Comparison of ENCODE assay signal across 9 mouse cellular contexts in genomic region chr6:125312581-125313355, GRCm38 (mm10). TPM values are rescaled to one million over a fixed set of nuclear protein-coding genes. Genes with fewer than 3 reads are reported as not detected.
A peak's percentile ranks its signal among the peaks of the same experiment; 100 is the strongest.
DNase-seq lines count a peak whose midpoint lies in the region; ATAC-seq lines count a peak whose summit lies in the region.
"Had no signal": no experiment of that assay in that cellular context is flagged by ENCODE, and none has a peak within 500 bp of the region (broad histone marks: within the 10 kb centered on the region; RNA-seq: fewer than 3 reads in every experiment).

No protein-coding gene starts in this region.

- H3K4me2 ChIP-seq in intestine, embryonic 15.5 days (replicated peaks), result peak overlapping the region; percentile 68

- ATAC-seq in intestine, embryonic 15.5 days, result no peak

- 52% methylated on average over 22 of the region's 22 CpGs for WGBS in heart, embryonic 10.5 days
- 68% methylated on average over 22 of the region's 22 CpGs for WGBS in embryonic facial prominence, embryonic 10.5 days
- 46% methylated on average over 22 of the region's 22 CpGs for WGBS in intestine, embryonic 15.5 days

- intact Hi-C loops in gastrocnemius, postnatal 36 days (cut with DNase I), result no loop called here

- peaks cover 34% of the 10 kb centered on the region; the same call in 1 of the 2 replicates for H3K36me3 ChIP-seq in heart, embryonic 10.5 days
- peaks cover 14% of the 10 kb centered on the region for H3K36me3 ChIP-seq in embryonic facial prominence, embryonic 10.5 days (replicated peaks)
- H3K36me3 ChIP-seq in intestine, embryonic 15.5 days, result peaks cover 4% of the 10 kb centered on the region; the same call in 1 of the 2 replicates
- H3K36me3 ChIP-seq: G1E had no signal

- peak overlapping the region; percentile 78 for H3K4me3 ChIP-seq in heart, embryonic 10.5 days
- peak overlapping the region; percentile 64 for H3K4me3 ChIP-seq in embryonic facial prominence, embryonic 10.5 days
- H3K4me3 ChIP-seq in intestine, embryonic 15.5 days (replicated peaks), result peak overlapping the region; percentile 62

- peaks cover 43% of the 10 kb centered on the region for H3K4me1 ChIP-seq in heart, embryonic 10.5 days
- H3K4me1 ChIP-seq in embryonic facial prominence, embryonic 10.5 days, result peaks cover 52% of the 10 kb centered on the region
- peaks cover 25% of the 10 kb centered on the region for H3K4me1 ChIP-seq in intestine, embryonic 15.5 days (replicated peaks)

- peaks cover 11% of the 10 kb centered on the region; the same call in 1 of the 2 replicates for H3K27me3 ChIP-seq in heart, embryonic 10.5 days (ENCODE audit: insufficient read depth, poor library complexity, severe bottlenecking)
- H3K27me3 ChIP-seq in embryonic facial prominence, embryonic 10.5 days (replicated peaks; ENCODE audit: low read depth, poor library complexity, severe bottlenecking), result peaks cover 39% of the 10 kb centered on the region
- no peaks in the 10 kb centered on the region for H3K27me3 ChIP-seq in intestine, embryonic 15.5 days (replicated peaks)

- no peak for DNase-seq in heart, embryonic 10.5 days (ENCODE audit: low spot score)
- DNase-seq in heart, postnatal 4 days, result no peak
- no peak for DNase-seq in embryonic facial prominence, embryonic 10.5 days (ENCODE audit: low spot score)
- peak; percentile 53 for DNase-seq in lung, postnatal 10 days
- DNase-seq in right cerebral cortex, postnatal 25 days, result no peak
- no peak for DNase-seq in ovary, postnatal 10 days (ENCODE audit: low spot score)
- DNase-seq in gastrocnemius, postnatal 36 days, result no peak

- peak overlapping the region; percentile 98 for H3K27ac ChIP-seq in heart, embryonic 10.5 days
- peak overlapping the region; percentile 93 for H3K27ac ChIP-seq in embryonic facial prominence, embryonic 10.5 days (replicated peaks)
- peak overlapping the region; percentile 65 for H3K27ac ChIP-seq in intestine, embryonic 15.5 days

- H3K9me3 ChIP-seq in heart, embryonic 10.5 days, result no peaks in the 10 kb centered on the region
- H3K9me3 ChIP-seq in embryonic facial prominence, embryonic 10.5 days, result no peaks in the 10 kb centered on the region
- no peaks in the 10 kb centered on the region for H3K9me3 ChIP-seq in intestine, embryonic 15.5 days

- H3K9ac ChIP-seq in intestine, embryonic 15.5 days, result peak overlapping the region; percentile 76

RNA-seq across cellular contexts. Expression of gene Ltbr, which starts 0.9 kb away (rescaled TPM):
- polyA plus RNA-seq in heart, embryonic 10.5 days (2016; fragmentation: Nextera tagmentation; extraction: Ambion mirVana), result 37.8 and 40.4 TPM in 2 replicates
- total RNA-seq in heart, postnatal 4 days (2021), result 10 to 100 TPM; 49.2 to 53.7 TPM
- polyA plus RNA-seq in embryonic facial prominence, embryonic 10.5 days (2016; fragmentation: Nextera tagmentation; extraction: Ambion mirVana), result 26.9 and 28.8 TPM in 2 replicates
- polyA plus RNA-seq in intestine, embryonic 15.5 days (2015; fragmentation: Nextera tagmentation; extraction: Ambion mirVana), result 78.6 and 83.8 TPM in 2 replicates
- 10 to 100 TPM; 20.3 to 21.7 TPM for total RNA-seq in gastrocnemius, postnatal 36 days (2021)
- total RNA-seq: G1E had no signal
- polyA plus RNA-seq: G1E had no signal

RNA-seq across cellular contexts. Expression of gene Scnn1a, which starts 7.7 kb away (rescaled TPM):
- 0.65 and 0.98 TPM in 2 replicates for polyA plus RNA-seq in heart, embryonic 10.5 days (2016; fragmentation: Nextera tagmentation; extraction: Ambion mirVana)
- 1 to 10 TPM in 1 of 2 experiments, under 1 TPM in 1; 0.83 to 1.1 TPM for total RNA-seq in heart, postnatal 4 days (2021)
- polyA plus RNA-seq in embryonic facial prominence, embryonic 10.5 days (2016; fragmentation: Nextera tagmentation; extraction: Ambion mirVana), result 0.57 and 0.87 TPM in 2 replicates
- polyA plus RNA-seq in intestine, embryonic 15.5 days (2015; fragmentation: Nextera tagmentation; extraction: Ambion mirVana), result 2.6 and 3.3 TPM in 2 replicates
- under 1 TPM; 0.15 to 0.36 TPM for total RNA-seq in gastrocnemius, postnatal 36 days (2021)
- polyA plus RNA-seq: G1E had no signal

RNA-seq across cellular contexts. Expression of gene Tuba3a, which starts 26.9 kb away (rescaled TPM):
- polyA plus RNA-seq in heart, embryonic 10.5 days (2016; fragmentation: Nextera tagmentation; extraction: Ambion mirVana), result 0.09 TPM in 1 of 2 replicates, not detected in the other
- not detected for total RNA-seq in heart, postnatal 4 days (2021)
- polyA plus RNA-seq in embryonic facial prominence, embryonic 10.5 days (2016; fragmentation: Nextera tagmentation; extraction: Ambion mirVana), result 0.16 and 0.19 TPM in 2 replicates
- polyA plus RNA-seq in intestine, embryonic 15.5 days (2015; fragmentation: Nextera tagmentation; extraction: Ambion mirVana), result 0.14 TPM in 1 of 2 replicates, not detected in the other
- total RNA-seq in gastrocnemius, postnatal 36 days (2021), result not detected
- total RNA-seq: G1E had no signal
- polyA plus RNA-seq: G1E had no signal

RNA-seq across cellular contexts. Expression of gene Tnfrsf1a, which starts 36.4 kb away (rescaled TPM):
- 33.6 and 35.3 TPM in 2 replicates for polyA plus RNA-seq in heart, embryonic 10.5 days (2016; fragmentation: Nextera tagmentation; extraction: Ambion mirVana)
- total RNA-seq in heart, postnatal 4 days (2021), result 10 to 100 TPM; 63.3 to 65.2 TPM
- 33.4 and 34.8 TPM in 2 replicates for polyA plus RNA-seq in embryonic facial prominence, embryonic 10.5 days (2016; fragmentation: Nextera tagmentation; extraction: Ambion mirVana)
- 69.1 and 71.4 TPM in 2 replicates for polyA plus RNA-seq in intestine, embryonic 15.5 days (2015; fragmentation: Nextera tagmentation; extraction: Ambion mirVana)
- total RNA-seq in gastrocnemius, postnatal 36 days (2021), result 10 to 100 TPM; 21.9 to 28.7 TPM
- total RNA-seq: G1E had no signal
